Mouse (Mus musculus): ENCODE results near the gene Larp1.

DNA sequence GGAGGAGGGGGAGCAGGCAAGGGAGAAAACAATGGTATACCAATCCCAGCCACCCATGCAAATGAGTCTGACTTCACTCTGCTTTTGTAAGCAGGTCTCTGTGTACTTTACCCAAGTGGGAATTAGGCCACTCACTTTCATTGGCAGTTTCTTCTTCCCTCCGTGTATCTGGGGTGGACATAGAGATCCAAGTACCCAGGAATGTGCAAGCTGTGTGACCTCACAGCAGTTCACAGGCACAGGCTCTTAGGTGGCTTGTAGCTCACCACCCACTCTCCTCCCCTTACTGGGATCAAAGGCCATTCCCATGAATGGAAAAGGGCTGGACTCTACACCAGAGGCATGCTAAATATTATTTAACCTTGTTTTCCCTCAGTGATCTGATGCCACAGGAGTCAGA lies 10.0 kb upstream of the Larp1 start:
- TF ChIP-seq CTCF (IDR thresholded peaks at IDR 0.05; ENCODE audit: borderline replicate concordance, control insufficient read depth, extremely low read depth, insufficient read depth, low read length, poor library complexity) (no peak), POLR2A (IDR thresholded peaks at IDR 0.05; ENCODE audit: control insufficient read depth, extremely low read depth, insufficient read depth, low read length, poor library complexity) (no peak)

Data from thymus, adult 2 months (tissue).